In genomic region chr2:35692272-35692900, GRCm38 (mm10) we compare ENCODE assay signal across 8 mouse cellular contexts.
A peak's percentile ranks its signal among the peaks of the same experiment; 100 is the strongest.
DNase-seq lines count a peak whose midpoint lies in the region; ATAC-seq lines count a peak whose summit lies in the region.

No protein-coding gene starts in this region.

- peaks cover 100% of the 10 kb centered on the region for H3K4me1 ChIP-seq in limb, embryonic 13.5 days
- peaks cover 99% of the 10 kb centered on the region for H3K4me1 ChIP-seq in stomach, embryonic 14.5 days (ENCODE audit: control insufficient read depth, insufficient read depth, low read length)

- no peaks in the 10 kb centered on the region for H3K36me3 ChIP-seq in limb, embryonic 13.5 days
- 0 out of 2 replicates have a peak, but pooled peaks cover 4% of the 10 kb centered on the region for H3K36me3 ChIP-seq in stomach, embryonic 14.5 days (ENCODE audit: control insufficient read depth, insufficient read depth, low read length)

- peak overlapping the region; percentile 22; the same call in 1 of the 2 replicates for H3K27ac ChIP-seq in limb, embryonic 13.5 days
- peak overlapping the region; percentile 84; the same call in 1 of the 2 replicates for H3K27ac ChIP-seq in stomach, embryonic 14.5 days (ENCODE audit: low read length)

- H3K27me3 ChIP-seq in limb, embryonic 13.5 days: no peaks in the 10 kb centered on the region
- no peaks in the 10 kb centered on the region for H3K27me3 ChIP-seq in stomach, embryonic 14.5 days (ENCODE audit: control insufficient read depth, insufficient read depth, low read length)

- WGBS in limb, embryonic 13.5 days: 78% methylated on average over 11 of the region's 11 CpGs
- 71% methylated on average over 11 of the region's 11 CpGs for WGBS in stomach, embryonic 14.5 days

- no peak overlapping the region for H3K4me3 ChIP-seq in limb, embryonic 13.5 days
- no peak overlapping the region for H3K4me3 ChIP-seq in stomach, embryonic 14.5 days (ENCODE audit: low read depth, low read length)

- ATAC-seq in limb, embryonic 13.5 days (ENCODE audit: low FRiP score, low read depth): no peak
- ATAC-seq in stomach, embryonic 14.5 days (ENCODE audit: insufficient number of reproducible peaks, insufficient read depth, low FRiP score, low read depth): no peak
- no peak for ATAC-seq in monocyte, adult 5-6 weeks (replicated peaks; ENCODE audit: insufficient number of reproducible peaks, low FRiP score, low TSS enrichment, poor library complexity, severe bottlenecking)

- DNase-seq in cerebellum, adult 11-12 months: peak; percentile 32
- no peak for DNase-seq in cerebellum, adult 9-10 months
- peak; percentile 74 to 78 for DNase-seq in lung, adult 18-20 months
- no peak for DNase-seq in lung, postnatal 10 days
- DNase-seq in Muller cell, postnatal 12 days (ENCODE audit: inconsistent ontology term): no peak

- H3K4me2 ChIP-seq in limb, embryonic 13.5 days (replicated peaks): 0 out of 2 replicates have a peak overlapping the region, but pooled peaks have one; percentile 3
- H3K4me2 ChIP-seq in stomach, embryonic 14.5 days (replicated peaks; ENCODE audit: low read depth, low read length): peak overlapping the region; percentile 33

- H3K9me3 ChIP-seq in limb, embryonic 13.5 days: no peaks in the 10 kb centered on the region
- H3K9me3 ChIP-seq in stomach, embryonic 14.5 days (ENCODE audit: control insufficient read depth, low read depth, low read length): no peaks in the 10 kb centered on the region

- no peak overlapping the region for H3K9ac ChIP-seq in limb, embryonic 13.5 days
- H3K9ac ChIP-seq in stomach, embryonic 14.5 days (replicated peaks; ENCODE audit: low read depth, low read length): no peak overlapping the region

Comparison
In these comparisons a context has a peak if more than half of its experiments do, and no peak if none do; other contexts are left out.
1. DNase-seq: peak in cerebellum, adult 11-12 months (single experiment) and lung, adult 18-20 months (2 of 2); none in cerebellum, adult 9-10 months (single experiment), lung, postnatal 10 days (single experiment) and Muller cell, postnatal 12 days (single experiment).